Comparison of ENCODE assay signal across 39 mouse cellular contexts in genomic region chr6:129344408-129344807, GRCm38 (mm10). TPM values are rescaled to one million over a fixed set of nuclear protein-coding genes. Genes with fewer than 3 reads are reported as not detected.
A peak's percentile ranks its signal among the peaks of the same experiment; 100 is the strongest.
DNase-seq lines count a peak whose midpoint lies in the region; ATAC-seq lines count a peak whose summit lies in the region.
"Had no signal": no experiment of that assay in that cellular context is flagged by ENCODE, and none has a peak within 500 bp of the region (broad histone marks: within the 10 kb centered on the region; RNA-seq: fewer than 3 reads in every experiment).

No protein-coding gene starts in this region.

- ATAC-seq in midbrain, embryonic 11.5 days (ENCODE audit: low FRiP score), result no peak
- ATAC-seq: activated CD4-positive, CD25-positive, alpha-beta regulatory T cell, adult 4 months; CD4-positive, CD25-positive, alpha-beta regulatory T cell, adult 4 months; forebrain, embryonic 16.5 days; inflammation-experienced regulatory T-cells, adult 6 months had no signal

- no peak overlapping the region for H3K4me2 ChIP-seq in midbrain, embryonic 11.5 days
- H3K4me2 ChIP-seq: heart, embryonic 13.5 days; hindbrain, embryonic 14.5 days; lung, embryonic 14.5 days; neural tube, embryonic 13.5 days had no signal

- no peaks in the 10 kb centered on the region for H3K27me3 ChIP-seq in midbrain, embryonic 11.5 days (ENCODE audit: control insufficient read depth, insufficient read depth, low read length)
- H3K27me3 ChIP-seq: heart, embryonic 13.5 days; megakaryocyte, embryonic 14.5 days; neural tube, embryonic 13.5 days had no signal

- DNase-seq in spleen, postnatal 36 days (ENCODE audit: low spot score in 2 of 2), result peak; percentile 30 to 48
- DNase-seq in spleen, postnatal 14 days (ENCODE audit: low spot score in 2 of 2), result no peak
- peak; percentile 18 for DNase-seq in MEL-GATA-1-ER (ENCODE audit: extremely low read depth, low read depth)
- DNase-seq in midbrain, embryonic 11.5 days (ENCODE audit: low spot score, missing footprints), result no peak
- DNase-seq in layer of hippocampus, postnatal 14 days (ENCODE audit: low spot score in 2 of 2), result no peak
- DNase-seq in c-Kit-positive CD71-positive TER-119-positive erythroid progenitor cells, embryonic 14.5 days (ENCODE audit: low spot score), result no peak
- DNase-seq: adrenal gland, adult 8-10 months; cerebellum, adult 11 months; cerebellum, postnatal 10 days; gastrocnemius, postnatal 10 days; heart, adult 18-20 months; heart, postnatal 14 days; kidney, adult 2 months; kidney, postnatal 14 days; lung, embryonic 14.5 days; midbrain, embryonic 14.5 days; thymus, adult 2 months; thymus, postnatal 4 days had no signal

- no peak overlapping the region for H3K4me3 ChIP-seq in macrophage (ENCODE audit: inconsistent target)
- no peak overlapping the region for H3K4me3 ChIP-seq in midbrain, embryonic 11.5 days (ENCODE audit: low read depth, low read length)
- H3K4me3 ChIP-seq: forebrain, embryonic 10.5 days; heart, embryonic 13.5 days; megakaryocyte, embryonic 14.5 days; myocyte; neural tube, embryonic 13.5 days had no signal

- no peak overlapping the region for H3K9ac ChIP-seq in midbrain, embryonic 11.5 days (ENCODE audit: low read length)
- H3K9ac ChIP-seq: heart, embryonic 13.5 days; hindbrain, embryonic 14.5 days; lung, embryonic 14.5 days; neural tube, embryonic 13.5 days had no signal

- no peaks in the 10 kb centered on the region for H3K36me3 ChIP-seq in macrophage (ENCODE audit: inconsistent target)
- H3K36me3 ChIP-seq in midbrain, embryonic 11.5 days (ENCODE audit: control insufficient read depth, insufficient read depth, low read length), result no peaks in the 10 kb centered on the region
- H3K36me3 ChIP-seq: forebrain, embryonic 10.5 days; heart, embryonic 13.5 days; neural tube, embryonic 13.5 days had no signal

- WGBS in macrophage (ENCODE audit: missing documents), result 30% methylated on average over 3 of the region's 3 CpGs
- WGBS in midbrain, embryonic 11.5 days, result 76% methylated on average over 3 of the region's 3 CpGs

- peak overlapping the region; percentile 55 for H3K27ac ChIP-seq in macrophage
- H3K27ac ChIP-seq in midbrain, embryonic 11.5 days (ENCODE audit: low read depth, low read length), result no peak overlapping the region
- H3K27ac ChIP-seq: forebrain, embryonic 10.5 days; heart, embryonic 13.5 days; hindbrain, embryonic 14.5 days; neural tube, embryonic 13.5 days had no signal

- no peaks in the 10 kb centered on the region for H3K4me1 ChIP-seq in midbrain, embryonic 11.5 days (ENCODE audit: control insufficient read depth, insufficient read depth, low read length)
- H3K4me1 ChIP-seq: forebrain, embryonic 10.5 days; heart, embryonic 13.5 days; neural tube, embryonic 13.5 days had no signal

- no peaks in the 10 kb centered on the region for H3K79me2 ChIP-seq in macrophage (ENCODE audit: inconsistent target)

- no peaks in the 10 kb centered on the region; the same call in 1 of the 2 replicates for H3K9me3 ChIP-seq in midbrain, embryonic 11.5 days (ENCODE audit: control insufficient read depth, low read length)
- H3K9me3 ChIP-seq: neural tube, embryonic 13.5 days had no signal

RNA-seq across cellular contexts. Expression of gene Clec12a, which starts 1.9 kb away (rescaled TPM):
- total RNA-seq in macrophage (2018; cell fraction: chromatin; rRNA removed), result 100 to 1,000 TPM; 102 to 395 (median 260) TPM
- total RNA-seq in macrophage (2018; cell fraction: cytosol; rRNA removed), result 100 to 1,000 TPM; 169 to 278 (median 224) TPM
- total RNA-seq in macrophage (2018; cell fraction: nucleus; rRNA removed), result 100 to 1,000 TPM; 181 to 475 (median 341) TPM
- 168 to 417 TPM (median 176 TPM) in 3 replicates for polyA plus RNA-seq in macrophage (2018)
- 0.10 and 0.30 TPM in 2 replicates for polyA plus RNA-seq in midbrain, embryonic 11.5 days (2014; fragmentation: Nextera tagmentation; extraction: Ambion mirVana)
- total RNA-seq in layer of hippocampus, postnatal 14 days (2021), result not detected
- total RNA-seq: ES-E14; layer of hippocampus, adult 18-20 months; layer of hippocampus, postnatal 25 days had no signal
- polyA plus RNA-seq: myocyte had no signal

RNA-seq across cellular contexts. Expression of gene 4922502D21Rik, which starts 12.8 kb away (rescaled TPM):
- not detected for total RNA-seq in macrophage (2018; cell fraction: chromatin; rRNA removed)
- total RNA-seq in macrophage (2018; cell fraction: cytosol; rRNA removed), result not detected
- not detected for total RNA-seq in macrophage (2018; cell fraction: nucleus; rRNA removed)
- polyA plus RNA-seq in macrophage (2018), result not detected in 3 replicates
- not detected in 2 replicates for polyA plus RNA-seq in midbrain, embryonic 11.5 days (2014; fragmentation: Nextera tagmentation; extraction: Ambion mirVana)
- total RNA-seq in layer of hippocampus, postnatal 14 days (2021), result not detected
- total RNA-seq: adrenal gland, adult 8-10 months; ES-E14; gastrocnemius, postnatal 10 days; heart, adult 18-20 months; heart, postnatal 14 days; layer of hippocampus, adult 18-20 months; layer of hippocampus, postnatal 25 days; left cerebral cortex, postnatal 10 days; liver, adult 2 months had no signal
- polyA plus RNA-seq: activated CD4-positive, CD25-positive, alpha-beta regulatory T cell, adult 4 months; brain, embryonic 14.5 days; CD4-positive, CD25-positive, alpha-beta regulatory T cell, adult 4 months; embryonic facial prominence, embryonic 11.5 days; forebrain, embryonic 10.5 days; forebrain, embryonic 16.5 days; heart, embryonic 13.5 days; inflammation-experienced regulatory T-cells, adult 6 months; limb, embryonic 11.5 days; liver, adult 2 months; lung, embryonic 14.5 days; midbrain, embryonic 14.5 days; myocyte; neural tube, embryonic 13.5 days; spleen, adult 2 months; stomach, embryonic 16.5 days had no signal

RNA-seq across cellular contexts. Expression of gene Clec12b, which starts 41.3 kb away (rescaled TPM):
- not detected for total RNA-seq in macrophage (2018; cell fraction: chromatin; rRNA removed)
- total RNA-seq in macrophage (2018; cell fraction: cytosol; rRNA removed), result under 1 TPM in 1 of 26 experiments, not detected in 25; 0.10 TPM
- total RNA-seq in macrophage (2018; cell fraction: nucleus; rRNA removed), result not detected
- polyA plus RNA-seq in macrophage (2018), result not detected in 3 replicates
- not detected in 2 replicates for polyA plus RNA-seq in midbrain, embryonic 11.5 days (2014; fragmentation: Nextera tagmentation; extraction: Ambion mirVana)
- total RNA-seq in layer of hippocampus, postnatal 14 days (2021), result not detected
- total RNA-seq: ES-E14; gastrocnemius, postnatal 10 days; heart, adult 18-20 months; layer of hippocampus, adult 18-20 months; layer of hippocampus, postnatal 25 days; left cerebral cortex, postnatal 10 days; liver, adult 2 months had no signal
- polyA plus RNA-seq: activated CD4-positive, CD25-positive, alpha-beta regulatory T cell, adult 4 months; CD4-positive, CD25-positive, alpha-beta regulatory T cell, adult 4 months; embryonic facial prominence, embryonic 11.5 days; forebrain, embryonic 10.5 days; forebrain, embryonic 16.5 days; inflammation-experienced regulatory T-cells, adult 6 months; limb, embryonic 11.5 days; liver, adult 2 months; myocyte; neural tube, embryonic 13.5 days; spleen, adult 2 months; stomach, embryonic 16.5 days; thymus, adult 2 months had no signal

RNA-seq across cellular contexts. Expression of gene Clec1b, which starts 52.7 kb away (rescaled TPM):
- total RNA-seq in macrophage (2018; cell fraction: chromatin; rRNA removed), result 10 to 100 TPM in 5 of 26 experiments, 1 to 10 TPM in 21; 2.7 to 15.4 (median 7.5) TPM
- total RNA-seq in macrophage (2018; cell fraction: cytosol; rRNA removed), result 1 to 10 TPM in 22 of 26 experiments, under 1 TPM in 4; 0.84 to 3.1 (median 1.5) TPM
- 10 to 100 TPM in 2 of 26 experiments, 1 to 10 TPM in 24; 2.6 to 12.2 (median 5.7) TPM for total RNA-seq in macrophage (2018; cell fraction: nucleus; rRNA removed)
- polyA plus RNA-seq in macrophage (2018), result 0.93 to 5.0 TPM (median 1.5 TPM) in 3 replicates
- polyA plus RNA-seq in midbrain, embryonic 11.5 days (2014; fragmentation: Nextera tagmentation; extraction: Ambion mirVana), result 10.5 and 11.3 TPM in 2 replicates
- under 1 TPM in 1 of 2 experiments, not detected in 1; 0.23 TPM for total RNA-seq in layer of hippocampus, postnatal 14 days (2021)
- total RNA-seq: ES-E14; layer of hippocampus, adult 18-20 months; layer of hippocampus, postnatal 25 days had no signal
- polyA plus RNA-seq: myocyte had no signal

Comparison
In these comparisons a context has a peak if more than half of its experiments do, and no peak if none do; other contexts are left out.
1. DNase-seq: peak in spleen, postnatal 36 days (2 of 2) and MEL-GATA-1-ER (single experiment); none in spleen, postnatal 14 days (0 of 2), midbrain, embryonic 11.5 days (single experiment), layer of hippocampus, postnatal 14 days (0 of 2) and c-Kit-positive CD71-positive TER-119-positive erythroid progenitor cells, embryonic 14.5 days (single experiment).
2. RNA of gene Clec12a, which starts 1.9 kb away (polyA plus RNA-seq): 168 to 417 TPM in macrophage; 0.10 to 0.30 TPM in midbrain, embryonic 11.5 days; every median in the first group is over 100 times any median in the second.